Mouse (Mus musculus) neural tube, embryonic 15.5 days (tissue): Measurements from ENCODE around the gene Rrp7a. TPM values are rescaled to one million over a fixed set of nuclear protein-coding genes. Genes with fewer than 3 reads are reported as not detected.

Source experiments
- ATAC-seq: fragments of 200-750 bp; cut with Nextera tagmentation; 2 replicates; pipeline ENCODE4 v1.8.0; 2017; ENCODE audit warnings: mild to moderate bottlenecking, moderate TSS enrichment, moderate library complexity; ENCODE audit not compliant: low FRiP score
- H3K27ac ChIP-seq: fragments of 300-500 bp; sonication (generic); replicated peaks from 2 replicates; pipeline ENCODE4 v1.5.1; 2015; ENCODE audit warnings: mild to moderate bottlenecking, inconsistent platforms
- H3K27me3 ChIP-seq: fragments of 300-500 bp; sonication (generic); replicated peaks from 2 replicates; pipeline ENCODE4 v1.6.1; 2015; ENCODE audit warnings: inconsistent platforms
- H3K36me3 ChIP-seq: fragments of 300-500 bp; sonication (generic); 2 replicates; pipeline ENCODE4 v1.6.1; 2015; ENCODE audit warnings: inconsistent platforms
- H3K4me1 ChIP-seq: fragments of 300-500 bp; sonication (generic); 2 replicates; pipeline ENCODE4 v1.6.1; 2015; ENCODE audit warnings: inconsistent platforms
- H3K4me2 ChIP-seq: fragments of 300-500 bp; sonication (generic); 2 replicates; pipeline ENCODE4 v1.6.1; 2015; ENCODE audit warnings: inconsistent platforms, mild to moderate bottlenecking, moderate library complexity
- H3K4me3 ChIP-seq: fragments of 300-500 bp; sonication (generic); replicated peaks from 2 replicates; pipeline ENCODE4 v1.5.1; 2015; ENCODE audit warnings: mild to moderate bottlenecking, inconsistent platforms
- H3K9ac ChIP-seq: fragments of 300-500 bp; sonication (generic); replicated peaks from 2 replicates; pipeline ENCODE4 v1.6.1; 2015; ENCODE audit warnings: mild to moderate bottlenecking, inconsistent platforms
- H3K9me3 ChIP-seq: fragments of 300-500 bp; sonication (generic); replicated peaks from 2 replicates; pipeline ENCODE4 v1.6.1; 2016; ENCODE audit warnings: inconsistent platforms
- WGBS: fragments of 180-500 bp; shearing (Covaris S2); methylation state at CpG from one replicate; pipeline ENCODE4 v1.1.7; 2015; ENCODE audit warnings: mixed read lengths; 5-methylcytosine and 5-hydroxymethylcytosine counted together
- polyA plus RNA-seq: library from polyadenylated mRNA; unstranded; fragments of >200 nt; fragmentation: Nextera tagmentation; extraction: Ambion mirVana; gene quantifications from 2 replicates; pipeline ENCODE4 v1.2.1, GENCODE M21; 2015

Rrp7a gene
- polyA plus RNA-seq, 1 experiment from 2014 or later = 77.4 TPM

- Histone ChIP-seq H3K36me3 (no peaks in the 10 kb centered on the region), H3K4me2 (peak overlapping the region; percentile 64), H3K27ac (no peak overlapping the region), H3K9me3 (no peaks in the 10 kb centered on the region), H3K27me3 (peaks cover 11% of the 10 kb centered on the region; the same call in 1 of the 2 replicates), H3K4me1 (peaks cover 19% of the 10 kb centered on the region), H3K9ac (peak overlapping the region; percentile 41; the same call in 1 of the 2 replicates), H3K4me3 (peak overlapping the region; percentile 35)
- WGBS = 2% methylated on average over 7 of the region's 8 CpGs
- ATAC-seq = peak; percentile 31; the same call in 1 of the 2 replicates
Measured at GRCm38 (mm10) chr15:83100332-83100662, 22.3 kb downstream of the Rrp7a start.

- Histone ChIP-seq H3K27ac (0 out of 2 replicates have a peak overlapping the region, but pooled peaks have one; percentile 18), H3K9me3 (no peaks in the 10 kb centered on the region), H3K36me3 (no peaks in the 10 kb centered on the region), H3K9ac (peak overlapping the region; percentile 41; the same call in 1 of the 2 replicates), H3K4me1 (peaks cover 19% of the 10 kb centered on the region), H3K4me2 (peak overlapping the region; percentile 64), H3K27me3 (peaks cover 11% of the 10 kb centered on the region; the same call in 1 of the 2 replicates), H3K4me3 (peak overlapping the region; percentile 35)
- peak; percentile 74 for ATAC-seq
- 1% methylated on average over 29 of the region's 31 CpGs for WGBS
Measured at GRCm38 (mm10) chr15:83099533-83100331, 22.9 kb downstream of the Rrp7a start.

GRCm38 (mm10) chr15:83095950-83096349, 26.7 kb downstream of the Rrp7a start:
- no peak overlapping the region for H3K4me3 ChIP-seq
- H3K27me3 ChIP-seq = peaks cover 7% of the 10 kb centered on the region; the same call in 1 of the 2 replicates
- ATAC-seq = no peak
- 58% methylated on average over 2 of the region's 2 CpGs for WGBS
- no peaks in the 10 kb centered on the region for H3K9me3 ChIP-seq
- no peak overlapping the region for H3K27ac ChIP-seq
- H3K4me2 ChIP-seq = no peak overlapping the region
- H3K36me3 ChIP-seq = no peaks in the 10 kb centered on the region
- H3K9ac ChIP-seq = no peak overlapping the region
- peaks cover 19% of the 10 kb centered on the region for H3K4me1 ChIP-seq

GRCm38 (mm10) chr15:83093687-83094086, 28.9 kb downstream of the Rrp7a start:
- 85% methylated on average over 2 of the region's 2 CpGs for WGBS

GRCm38 (mm10) chr15:83090874-83091273, 31.7 kb downstream of the Rrp7a start:
- no peak overlapping the region for H3K27ac ChIP-seq
- ATAC-seq = no peak
- 48% methylated on average over 3 of the region's 3 CpGs for WGBS
- H3K9ac ChIP-seq = no peak overlapping the region
- H3K4me1 ChIP-seq = peaks cover 14% of the 10 kb centered on the region
- no peak overlapping the region for H3K4me2 ChIP-seq
- H3K4me3 ChIP-seq = no peak overlapping the region
- no peaks in the 10 kb centered on the region for H3K9me3 ChIP-seq
- no peaks in the 10 kb centered on the region for H3K36me3 ChIP-seq
- H3K27me3 ChIP-seq = 0 out of 2 replicates have a peak, but pooled peaks cover 6% of the 10 kb centered on the region

More at GRCm38 (mm10) chr15:83093687-83094086, 28.9 kb downstream of the Rrp7a start:
- Histone ChIP-seq H3K9ac (no peak overlapping the region), H3K9me3 (no peaks in the 10 kb centered on the region), H3K36me3 (no peaks in the 10 kb centered on the region), H3K27ac (no peak overlapping the region), H3K4me1 (peaks cover 15% of the 10 kb centered on the region), H3K4me3 (no peak overlapping the region), H3K27me3 (peaks cover 1% of the 10 kb centered on the region; the same call in 1 of the 2 replicates), H3K4me2 (no peak overlapping the region)
- ATAC-seq = no peak

GRCm38 (mm10) chr15:83089429-83089605, 33.3 kb downstream of the Rrp7a start, which contains the start of gene Serhl:
Gene Serhl, plus strand, starts transcription at chr15:83089506.
- Histone ChIP-seq H3K4me3 (no peak within 1 kb of the TSS), H3K9ac (no peak within 1 kb of the TSS), H3K27me3 (0 out of 2 replicates have a peak, but pooled peaks cover 6% of the 10 kb centered on the region), H3K36me3 (no peaks in the 10 kb centered on the region), H3K9me3 (no peaks in the 10 kb centered on the region), H3K27ac (no peak within 1 kb of the TSS), H3K4me1 (peaks cover 18% of the 10 kb centered on the region), H3K4me2 (peak within 1 kb of the TSS; percentile 46)
- 17% methylated on average over 7 of the region's 7 CpGs for WGBS
- peak; percentile 24; the same call in 1 of the 2 replicates for ATAC-seq

GRCm38 (mm10) chr15:83088495-83089428, 33.8 kb downstream of the Rrp7a start:
- WGBS = 5% methylated on average over 27 of the region's 27 CpGs
- no peak overlapping the region for H3K9ac ChIP-seq
- H3K4me1 ChIP-seq = peaks cover 23% of the 10 kb centered on the region
- H3K27me3 ChIP-seq = 0 out of 2 replicates have a peak, but pooled peaks cover 6% of the 10 kb centered on the region
- H3K9me3 ChIP-seq = no peaks in the 10 kb centered on the region
- H3K27ac ChIP-seq = no peak overlapping the region
- H3K4me2 ChIP-seq = peak overlapping the region; percentile 46
- ATAC-seq = no peak; the same call in 1 of the 2 replicates
- no peaks in the 10 kb centered on the region for H3K36me3 ChIP-seq
- H3K4me3 ChIP-seq = no peak overlapping the region

GRCm38 (mm10) chr15:83086636-83087328, 35.8 kb downstream of the Rrp7a start:
- H3K9me3 ChIP-seq = no peaks in the 10 kb centered on the region
- H3K27ac ChIP-seq = no peak overlapping the region
- H3K9ac ChIP-seq = no peak overlapping the region
- WGBS = 87% methylated on average over 13 of the region's 13 CpGs
- ATAC-seq = no peak
- H3K4me2 ChIP-seq = no peak overlapping the region
- no peak overlapping the region for H3K4me3 ChIP-seq
- peaks cover 26% of the 10 kb centered on the region for H3K4me1 ChIP-seq
- H3K36me3 ChIP-seq = no peaks in the 10 kb centered on the region
- 0 out of 2 replicates have a peak, but pooled peaks cover 6% of the 10 kb centered on the region for H3K27me3 ChIP-seq

- peaks cover 26% of the 10 kb centered on the region for H3K4me1 ChIP-seq
- no peak overlapping the region for H3K4me3 ChIP-seq
- H3K9me3 ChIP-seq = no peaks in the 10 kb centered on the region
- no peak overlapping the region for H3K9ac ChIP-seq
- 0 out of 2 replicates have a peak, but pooled peaks cover 6% of the 10 kb centered on the region for H3K27me3 ChIP-seq
- H3K4me2 ChIP-seq = no peak overlapping the region
- WGBS = 35% methylated on average over 7 of the region's 7 CpGs
- no peak for ATAC-seq
- no peaks in the 10 kb centered on the region for H3K36me3 ChIP-seq
- H3K27ac ChIP-seq = no peak overlapping the region
Measured at GRCm38 (mm10) chr15:83085901-83086300, 36.7 kb downstream of the Rrp7a start.

GRCm38 (mm10) chr15:83084022-83084640, 38.5 kb downstream of the Rrp7a start:
- Histone ChIP-seq H3K4me1 (peaks cover 19% of the 10 kb centered on the region), H3K9me3 (no peaks in the 10 kb centered on the region), H3K4me2 (peak overlapping the region; percentile 40), H3K4me3 (0 out of 2 replicates have a peak overlapping the region, but pooled peaks have one; percentile 6), H3K9ac (no peak overlapping the region), H3K27me3 (0 out of 2 replicates have a peak, but pooled peaks cover 6% of the 10 kb centered on the region), H3K36me3 (no peaks in the 10 kb centered on the region), H3K27ac (peak overlapping the region; percentile 66)
- WGBS = 32% methylated on average over 13 of the region's 13 CpGs
- ATAC-seq = peak; percentile 72
